In genomic region chr7:144254674-144255246, GRCm38 (mm10) we compare ENCODE assay signal across 12 mouse cellular contexts.
DNase-seq lines count a peak whose midpoint lies in the region; ATAC-seq and TF ChIP-seq lines count a peak whose summit lies in the region.
"Had no signal": no experiment of that assay in that cellular context is flagged by ENCODE, and none has a peak within 500 bp of the region (broad histone marks: within the 10 kb centered on the region; RNA-seq: fewer than 3 reads in every experiment).

No protein-coding gene starts in this region.

- peak; percentile 25 for DNase-seq in hindbrain, embryonic 11.5 days (ENCODE audit: low spot score)
- DNase-seq in hindbrain, postnatal 0 days (ENCODE audit: low spot score) = no peak
- DNase-seq in ES-E14 (ENCODE audit: low read depth, low spot score) = peak; percentile 13
- peak; percentile 45 for DNase-seq in embryonic facial prominence, embryonic 14.5 days (ENCODE audit: low spot score)
- DNase-seq in layer of hippocampus, adult 2 months (ENCODE audit: low spot score in 2 of 2) = no peak
- DNase-seq in lung, postnatal 0 days (ENCODE audit: low spot score) = no peak
- no peak for DNase-seq in gastrocnemius, postnatal 36 days
- DNase-seq: lung, postnatal 14 days; right cerebral cortex, postnatal 25 days had no signal

- H3K4me3 ChIP-seq in hindbrain, embryonic 11.5 days (ENCODE audit: low read depth, low read length) = no peak overlapping the region
- H3K4me3 ChIP-seq in hindbrain, postnatal 0 days (ENCODE audit: low read length) = no peak overlapping the region
- no peak overlapping the region for H3K4me3 ChIP-seq in ES-E14 (ENCODE audit: insufficient read depth in 1 of 2, low read depth in 1 of 2, low read length in 2 of 2, poor library complexity in 1 of 2, severe bottlenecking in 1 of 2)
- H3K4me3 ChIP-seq in embryonic facial prominence, embryonic 14.5 days (ENCODE audit: low read depth, low read length) = no peak overlapping the region
- H3K4me3 ChIP-seq in hindbrain, embryonic 16.5 days (ENCODE audit: low read length) = no peak overlapping the region
- H3K4me3 ChIP-seq in layer of hippocampus, adult 2 months = no peak overlapping the region
- no peak overlapping the region for H3K4me3 ChIP-seq in lung, postnatal 0 days (ENCODE audit: low read depth, low read length)

- TF ChIP-seq CTCF in hindbrain, postnatal 0 days (IDR thresholded peaks at IDR 0.05; ENCODE audit: low read depth) = no peak
- TF ChIP-seq CTCF in layer of hippocampus, adult 2 months (conservative IDR thresholded peaks at IDR 0.05) = no peak
- no peak for TF ChIP-seq CTCF in lung, postnatal 0 days (IDR thresholded peaks at IDR 0.05)

- H3K9me3 ChIP-seq in hindbrain, embryonic 11.5 days (ENCODE audit: control insufficient read depth, low read length) = no peaks in the 10 kb centered on the region
- no peaks in the 10 kb centered on the region for H3K9me3 ChIP-seq in hindbrain, postnatal 0 days (ENCODE audit: low read length)
- no peaks in the 10 kb centered on the region for H3K9me3 ChIP-seq in ES-E14 (ENCODE audit: control insufficient read depth, insufficient read depth, low read depth, low read length)
- no peaks in the 10 kb centered on the region for H3K9me3 ChIP-seq in embryonic facial prominence, embryonic 14.5 days (ENCODE audit: control insufficient read depth, low read length)
- no peaks in the 10 kb centered on the region for H3K9me3 ChIP-seq in hindbrain, embryonic 16.5 days (ENCODE audit: control insufficient read depth, low read length)
- no peaks in the 10 kb centered on the region for H3K9me3 ChIP-seq in lung, postnatal 0 days (ENCODE audit: low read length)
- H3K9me3 ChIP-seq: G1E had no signal

- no peaks in the 10 kb centered on the region; the same call in 1 of the 2 replicates for H3K4me1 ChIP-seq in hindbrain, embryonic 11.5 days (replicated peaks; ENCODE audit: control insufficient read depth, insufficient read depth, low read length)
- no peaks in the 10 kb centered on the region for H3K4me1 ChIP-seq in hindbrain, postnatal 0 days (ENCODE audit: insufficient read depth, low read length)
- peaks cover 0 to 2% of the 10 kb centered on the region in 2 experiments; a peak in 2 of 4 replicates for H3K4me1 ChIP-seq in ES-E14 (ENCODE audit: control insufficient read depth in 2 of 2, insufficient read depth in 2 of 2, low read length in 2 of 2, poor library complexity in 1 of 2)
- no peaks in the 10 kb centered on the region for H3K4me1 ChIP-seq in embryonic facial prominence, embryonic 14.5 days (ENCODE audit: control insufficient read depth, insufficient read depth, low read length)
- peaks cover 16% of the 10 kb centered on the region for H3K4me1 ChIP-seq in hindbrain, embryonic 16.5 days (ENCODE audit: control insufficient read depth, insufficient read depth, low read depth, low read length)
- H3K4me1 ChIP-seq in lung, postnatal 0 days (ENCODE audit: insufficient read depth, low read depth, low read length) = no peaks in the 10 kb centered on the region

- H3K27ac ChIP-seq in hindbrain, embryonic 11.5 days (ENCODE audit: low read depth, low read length) = no peak overlapping the region
- H3K27ac ChIP-seq in hindbrain, postnatal 0 days = no peak overlapping the region
- no peak overlapping the region for H3K27ac ChIP-seq in ES-E14 (ENCODE audit: insufficient read depth, low read depth, low read length, poor library complexity, severe bottlenecking)
- H3K27ac ChIP-seq in embryonic facial prominence, embryonic 14.5 days (replicated peaks; ENCODE audit: low read depth, low read length) = no peak overlapping the region
- peak overlapping the region; percentile 12; the same call in 1 of the 2 replicates for H3K27ac ChIP-seq in hindbrain, embryonic 16.5 days (ENCODE audit: low read depth, low read length)
- no peak overlapping the region for H3K27ac ChIP-seq in layer of hippocampus, adult 2 months
- H3K27ac ChIP-seq in lung, postnatal 0 days (ENCODE audit: low read length) = no peak overlapping the region

- 39% methylated on average over 8 of the region's 8 CpGs for WGBS in hindbrain, embryonic 11.5 days
- 29% methylated on average over 8 of the region's 8 CpGs for WGBS in hindbrain, postnatal 0 days
- 25% methylated on average over 8 of the region's 8 CpGs for WGBS in embryonic facial prominence, embryonic 14.5 days
- WGBS in hindbrain, embryonic 16.5 days = 32% methylated on average over 8 of the region's 8 CpGs
- WGBS in lung, postnatal 0 days = 31% methylated on average over 8 of the region's 8 CpGs

- H3K9ac ChIP-seq in hindbrain, embryonic 11.5 days (ENCODE audit: low read depth, low read length) = no peak overlapping the region
- H3K9ac ChIP-seq in hindbrain, postnatal 0 days (replicated peaks; ENCODE audit: low read length) = no peak overlapping the region
- no peak overlapping the region for H3K9ac ChIP-seq in ES-E14 (ENCODE audit: insufficient read depth, low read depth, low read length, poor library complexity, severe bottlenecking)
- H3K9ac ChIP-seq in embryonic facial prominence, embryonic 14.5 days (ENCODE audit: low read depth, low read length) = no peak overlapping the region
- H3K9ac ChIP-seq in hindbrain, embryonic 16.5 days (ENCODE audit: low read depth, low read length) = no peak overlapping the region
- no peak overlapping the region for H3K9ac ChIP-seq in lung, postnatal 0 days (replicated peaks; ENCODE audit: low read depth)

- H3K4me2 ChIP-seq in hindbrain, embryonic 11.5 days (replicated peaks; ENCODE audit: low read depth, low read length) = no peak overlapping the region
- no peak overlapping the region for H3K4me2 ChIP-seq in hindbrain, postnatal 0 days (ENCODE audit: low read depth, low read length)
- H3K4me2 ChIP-seq in embryonic facial prominence, embryonic 14.5 days (ENCODE audit: low read depth, low read length) = 0 out of 2 replicates have a peak overlapping the region, but pooled peaks have one; percentile 6
- 0 out of 2 replicates have a peak overlapping the region, but pooled peaks have one; percentile 3 for H3K4me2 ChIP-seq in hindbrain, embryonic 16.5 days (ENCODE audit: low read length)
- no peak overlapping the region for H3K4me2 ChIP-seq in lung, postnatal 0 days (replicated peaks; ENCODE audit: low read depth, low read length)
- H3K4me2 ChIP-seq: heart, embryonic 11.5 days had no signal

- intact Hi-C loops in gastrocnemius, postnatal 36 days (cut with DNase I) = no loop called here

- TF ChIP-seq EP300 in lung, postnatal 0 days (IDR thresholded peaks at IDR 0.05) = no peak

- no peaks in the 10 kb centered on the region for H3K36me3 ChIP-seq in hindbrain, embryonic 11.5 days (ENCODE audit: control insufficient read depth, insufficient read depth, low read length)
- H3K36me3 ChIP-seq in hindbrain, postnatal 0 days (ENCODE audit: insufficient read depth, low read length) = no peaks in the 10 kb centered on the region
- H3K36me3 ChIP-seq in ES-E14 (ENCODE audit: control insufficient read depth, insufficient read depth, low read length, poor library complexity, severe bottlenecking) = no peaks in the 10 kb centered on the region
- no peaks in the 10 kb centered on the region for H3K36me3 ChIP-seq in embryonic facial prominence, embryonic 14.5 days (ENCODE audit: control insufficient read depth, insufficient read depth, low read length)
- H3K36me3 ChIP-seq in hindbrain, embryonic 16.5 days (ENCODE audit: control insufficient read depth, insufficient read depth, low read length) = no peaks in the 10 kb centered on the region
- no peaks in the 10 kb centered on the region for H3K36me3 ChIP-seq in lung, postnatal 0 days (ENCODE audit: insufficient read depth, low read length)
- H3K36me3 ChIP-seq: G1E had no signal

- no peak for ATAC-seq in hindbrain, embryonic 11.5 days (ENCODE audit: low FRiP score)
- no peak for ATAC-seq in hindbrain, postnatal 0 days
- ATAC-seq in embryonic facial prominence, embryonic 14.5 days (ENCODE audit: low read depth) = peak; percentile 62; the same call in 1 of the 2 replicates
- 0 out of 2 replicates have a peak, but pooled peaks have one; percentile 38 for ATAC-seq in hindbrain, embryonic 16.5 days
- ATAC-seq in lung, postnatal 0 days = no peak

- in situ Hi-C loops in ES-E14 (cut with MboI; ENCODE audit: low sequenced_read_pairs in 2 of 2, unreplicated experiment in 2 of 2) = no loop called here

- H3K27me3 ChIP-seq in hindbrain, embryonic 11.5 days (ENCODE audit: control insufficient read depth, insufficient read depth, low read length) = no peaks in the 10 kb centered on the region
- no peaks in the 10 kb centered on the region for H3K27me3 ChIP-seq in hindbrain, postnatal 0 days (ENCODE audit: insufficient read depth, low read length)
- no peaks in the 10 kb centered on the region for H3K27me3 ChIP-seq in embryonic facial prominence, embryonic 14.5 days (replicated peaks; ENCODE audit: control insufficient read depth, insufficient read depth, low read length)
- H3K27me3 ChIP-seq in hindbrain, embryonic 16.5 days (replicated peaks; ENCODE audit: control insufficient read depth, insufficient read depth, low read length) = no peaks in the 10 kb centered on the region
- H3K27me3 ChIP-seq in lung, postnatal 0 days (replicated peaks; ENCODE audit: insufficient read depth, low read length) = no peaks in the 10 kb centered on the region

TF ChIP-seq in ES-E14, 5 proteins besides CTCF, POLR2A, EP300 and RAD21:
- TF ChIP-seq ZC3H11A (IDR thresholded peaks at IDR 0.05; ENCODE audit: borderline replicate concordance, low read depth, low read length) = no peak
- no peak for TF ChIP-seq CHD2 (IDR thresholded peaks at IDR 0.05; ENCODE audit: low read depth, low read length)
- TF ChIP-seq MAFK (IDR thresholded peaks at IDR 0.05; ENCODE audit: insufficient read depth, low read depth, low read length) = no peak
- TF ChIP-seq ZNF384 (IDR thresholded peaks at IDR 0.05; ENCODE audit: low read depth, low read length) = no peak
- no peak for TF ChIP-seq HCFC1 (IDR thresholded peaks at IDR 0.05; ENCODE audit: borderline replicate concordance, insufficient read depth, low read length)

Comparison
In these comparisons a context has a peak if more than half of its experiments do, and no peak if none do; other contexts are left out.
1. ATAC-seq: peak in embryonic facial prominence, embryonic 14.5 days (single experiment) and hindbrain, embryonic 16.5 days (single experiment); none in hindbrain, embryonic 11.5 days (single experiment), hindbrain, postnatal 0 days (single experiment) and lung, postnatal 0 days (single experiment).
2. DNase-seq: peak in hindbrain, embryonic 11.5 days (single experiment), ES-E14 (single experiment) and embryonic facial prominence, embryonic 14.5 days (single experiment); none in hindbrain, postnatal 0 days (single experiment), layer of hippocampus, adult 2 months (0 of 2), lung, postnatal 0 days (single experiment) and gastrocnemius, postnatal 36 days (0 of 2).
3. H3K4me2 ChIP-seq: peak in embryonic facial prominence, embryonic 14.5 days (single experiment) and hindbrain, embryonic 16.5 days (single experiment); none in hindbrain, embryonic 11.5 days (single experiment), hindbrain, postnatal 0 days (single experiment) and lung, postnatal 0 days (single experiment).